Mouse (Mus musculus): Measurements from ENCODE around the gene Phf8. TPM values are rescaled to one million over a fixed set of nuclear protein-coding genes. Genes with fewer than 3 reads are reported as not detected.
"Not testable (repeated sequence)": the region's sequence is repeated elsewhere in the genome, so short reads cannot be mapped to it uniquely, and the experiment has no call there.

Phf8 gene
- 10 to 100 TPM; 30.9 to 37.3 TPM for total RNA-seq (2021)

- DNase-seq (ENCODE audit: extremely low spot score in 1 of 2, low spot score in 1 of 2), result peak; percentile 75 to 82
Measured at GRCm38 (mm10) chrX:151520458-151521322, at the start of gene Phf8. TSS of gene Phf8 (plus strand) at chrX:151520672.

GRCm38 (mm10) chrX:151488128-151488527 is 32.3 kb upstream of the Phf8 start:
- no peak for DNase-seq (ENCODE audit: extremely low spot score in 1 of 2, low spot score in 1 of 2)

GRCm38 (mm10) chrX:151493269-151493668 is 27.2 kb upstream of the Phf8 start:
- DNase-seq (ENCODE audit: extremely low spot score in 1 of 2, low spot score in 1 of 2), result not testable (repeated sequence)

GRCm38 (mm10) chrX:151496596-151496995 is 23.9 kb upstream of the Phf8 start:
- no peak for DNase-seq (ENCODE audit: extremely low spot score in 1 of 2, low spot score in 1 of 2)

- DNase-seq (ENCODE audit: extremely low spot score in 1 of 2, low spot score in 1 of 2), result no peak
Measured at GRCm38 (mm10) chrX:151508536-151508935, 11.9 kb upstream of the Phf8 start.

- DNase-seq (ENCODE audit: extremely low spot score in 1 of 2, low spot score in 1 of 2), result no peak
Measured at GRCm38 (mm10) chrX:151509906-151510305, 10.6 kb upstream of the Phf8 start.

- no peak for DNase-seq (ENCODE audit: extremely low spot score in 1 of 2, low spot score in 1 of 2)
Measured at GRCm38 (mm10) chrX:151513066-151513465, 7.4 kb upstream of the Phf8 start.

- no peak for DNase-seq (ENCODE audit: extremely low spot score in 1 of 2, low spot score in 1 of 2)
Measured at GRCm38 (mm10) chrX:151513694-151514093, 6.8 kb upstream of the Phf8 start.

GRCm38 (mm10) chrX:151518181-151518580 is 2.3 kb upstream of the Phf8 start:
- no peak for DNase-seq (ENCODE audit: extremely low spot score in 1 of 2, low spot score in 1 of 2)

GRCm38 (mm10) chrX:151520127-151520457 is 380 bp upstream of the Phf8 start:
- peak in 1 of 2 experiments; percentile 34 for DNase-seq (ENCODE audit: extremely low spot score in 1 of 2, low spot score in 1 of 2)

GRCm38 (mm10) chrX:151521786-151522522 is 1.5 kb downstream of the Phf8 start:
- peak in 1 of 2 experiments; percentile 3 for DNase-seq (ENCODE audit: extremely low spot score in 1 of 2, low spot score in 1 of 2)

GRCm38 (mm10) chrX:151553356-151553755 is 32.9 kb downstream of the Phf8 start:
- no peak for DNase-seq (ENCODE audit: extremely low spot score in 1 of 2, low spot score in 1 of 2)

GRCm38 (mm10) chrX:151575166-151575565 is 54.7 kb downstream of the Phf8 start:
- DNase-seq (ENCODE audit: extremely low spot score in 1 of 2, low spot score in 1 of 2), result no peak

- no peak for DNase-seq (ENCODE audit: extremely low spot score in 1 of 2, low spot score in 1 of 2)
Measured at GRCm38 (mm10) chrX:151643386-151643785, 122.9 kb downstream of the Phf8 start.

GRCm38 (mm10) chrX:151653744-151654143 is 133.3 kb downstream of the Phf8 start:
- no peak for DNase-seq (ENCODE audit: extremely low spot score in 1 of 2, low spot score in 1 of 2)

- no peak for DNase-seq (ENCODE audit: extremely low spot score in 1 of 2, low spot score in 1 of 2)
Measured at GRCm38 (mm10) chrX:151674492-151675171, 154.2 kb downstream of the Phf8 start.

Other genes with a start within 250 kb of the Phf8 start
- 10 to 100 TPM; 45.9 to 46.2 TPM for gene Fam120c, start 176.5 kb upstream of the Phf8 start, total RNA-seq (2021)